Mouse (Mus musculus) lung, embryonic 14.5 days (tissue): ENCODE results near the gene Ahnak. TPM values are rescaled to one million over a fixed set of nuclear protein-coding genes. Genes with fewer than 3 reads are reported as not detected.

Source experiments
- ATAC-seq: fragments of 200-750 bp; cut with Nextera tagmentation; 2 replicates; pipeline ENCODE4 v1.8.0; 2017; ENCODE audit warnings: mild to moderate bottlenecking, moderate TSS enrichment, moderate library complexity; ENCODE audit not compliant: insufficient read depth
- DNase-seq: peaks from one replicate; pipeline ENCODE4 v3.0.0-alpha.2; 2015
- H3K27ac ChIP-seq: fragments of 300-500 bp; sonication (generic); 2 replicates; pipeline ENCODE4 v1.5.1; 2014; ENCODE audit warnings: low read depth, mild to moderate bottlenecking, moderate library complexity
- H3K27me3 ChIP-seq: fragments of 300-500 bp; sonication (generic); 2 replicates; pipeline ENCODE4 v1.6.1; 2014; ENCODE audit warnings: low read length, control low read depth; ENCODE audit not compliant: insufficient read depth
- H3K36me3 ChIP-seq: fragments of 300-500 bp; sonication (generic); 2 replicates; pipeline ENCODE4 v1.6.1; 2014; ENCODE audit warnings: control low read depth; ENCODE audit not compliant: insufficient read depth
- H3K4me1 ChIP-seq: fragments of 300-500 bp; sonication (generic); 2 replicates; pipeline ENCODE4 v1.6.1; 2014; ENCODE audit warnings: antibody characterized with exemption, control low read depth; ENCODE audit not compliant: insufficient read depth
- H3K4me2 ChIP-seq: fragments of 300-500 bp; sonication (generic); 2 replicates; pipeline ENCODE4 v1.6.1; 2014; ENCODE audit warnings: mild to moderate bottlenecking
- H3K4me3 ChIP-seq: fragments of 300-500 bp; sonication (generic); 2 replicates; pipeline ENCODE4 v1.5.1; 2014; ENCODE audit warnings: low read depth, low read length
- H3K9ac ChIP-seq: fragments of 300-500 bp; sonication (generic); 2 replicates; pipeline ENCODE4 v1.6.1; 2014
- H3K9me3 ChIP-seq: fragments of 300-500 bp; sonication (generic); 2 replicates; pipeline ENCODE4 v1.6.1; 2016; ENCODE audit warnings: low read depth, low read length, control low read depth
- CTCF ChIP-seq: IDR thresholded peaks from 2 replicates; pipeline ENCODE4 v1.5.1; 2016; ENCODE audit warnings: antibody characterized with exemption, low read depth
- WGBS: fragments of 180-500 bp; shearing (Covaris S2); extraction: QIAGEN DNeasy Blood & Tissue Kit; methylation state at CpG from one replicate; pipeline ENCODE4 v1.1.7; 2014; 5-methylcytosine and 5-hydroxymethylcytosine counted together
- polyA plus RNA-seq: library from polyadenylated mRNA; unstranded; fragments of >200 nt; fragmentation: Nextera tagmentation; extraction: Ambion mirVana; gene quantifications from 2 replicates; pipeline ENCODE4 v1.2.1, GENCODE M21; 2014

Gene Ahnak
- polyA plus RNA-seq, 1 experiment from 2014 or later, result 14.9 TPM

DNA sequence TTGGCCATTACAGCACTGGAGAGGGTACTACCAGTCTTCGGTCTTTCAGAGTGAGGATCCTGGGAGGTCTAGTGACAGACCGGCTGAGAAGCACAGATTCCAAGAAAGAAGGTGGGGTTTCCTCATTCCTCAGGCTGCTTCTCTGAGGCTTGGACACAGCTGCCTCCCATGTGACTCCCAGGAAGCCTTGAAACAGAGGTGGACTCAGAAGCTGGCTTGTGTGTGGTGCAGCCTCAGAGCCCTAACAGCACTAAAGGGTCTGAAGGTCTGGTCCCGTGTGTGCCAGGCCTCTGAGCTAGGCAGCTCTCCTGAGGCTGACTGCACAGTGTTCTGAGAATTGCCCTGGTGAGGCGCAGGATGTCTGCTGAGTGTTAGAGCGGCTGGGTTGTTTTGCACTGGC, 117.0 kb downstream of the Ahnak start:
- WGBS, result 53% methylated on average over 5 of the region's 5 CpGs
- no peak; the same call in 1 of the 2 replicates for ATAC-seq
- Histone ChIP-seq H3K4me2 (no peak overlapping the region), H3K4me3 (no peak overlapping the region), H3K27me3 (no peaks in the 10 kb centered on the region), H3K9me3 (no peaks in the 10 kb centered on the region), H3K9ac (no peak overlapping the region), H3K27ac (peak overlapping the region; percentile 54; the same call in 1 of the 2 replicates), H3K36me3 (no peaks in the 10 kb centered on the region), H3K4me1 (0 out of 2 replicates have a peak, but pooled peaks cover 6% of the 10 kb centered on the region)
- no peak for TF ChIP-seq CTCF
- no peak for DNase-seq

DNA sequence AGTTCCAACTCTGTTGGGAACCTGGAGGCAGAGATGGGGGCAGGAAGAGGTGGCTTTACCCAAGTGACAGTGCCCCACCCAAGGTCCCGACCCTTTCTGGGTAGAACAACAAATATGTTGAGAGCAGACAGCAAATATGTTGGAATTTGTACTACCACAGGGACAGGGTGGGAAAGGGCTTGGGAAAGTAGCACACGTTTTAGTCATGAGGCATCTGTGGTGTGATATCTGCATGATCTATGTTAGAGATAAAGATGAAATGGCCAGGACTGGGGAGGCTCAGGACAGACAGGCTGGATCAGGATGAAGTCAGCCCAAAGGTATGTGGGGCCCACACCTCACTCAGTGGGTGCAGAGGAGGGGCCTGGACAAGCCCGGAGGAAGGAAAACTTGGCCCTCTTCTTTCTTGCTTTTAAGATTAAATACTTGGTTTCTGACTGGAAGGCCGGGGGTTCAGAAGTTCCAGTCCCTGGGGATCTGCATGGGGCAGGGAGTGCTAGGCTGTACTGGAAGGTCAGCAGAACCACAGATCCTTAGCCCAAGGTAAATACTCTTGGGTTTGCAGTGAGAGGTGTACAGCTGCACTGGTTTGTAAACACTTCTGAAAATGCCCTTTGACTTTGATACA, 117.8 kb downstream of the Ahnak start:
- no peak overlapping the region for H3K4me2 ChIP-seq
- H3K36me3 ChIP-seq, result no peaks in the 10 kb centered on the region
- H3K9ac ChIP-seq, result no peak overlapping the region
- DNase-seq (peak; percentile 36), ATAC-seq (peak; percentile 71)
- no peaks in the 10 kb centered on the region for H3K27me3 ChIP-seq
- TF ChIP-seq CTCF, result no peak
- WGBS, result 11% methylated on average over 4 of the region's 4 CpGs
- no peaks in the 10 kb centered on the region for H3K9me3 ChIP-seq
- 0 out of 2 replicates have a peak, but pooled peaks cover 6% of the 10 kb centered on the region for H3K4me1 ChIP-seq
- H3K27ac ChIP-seq, result peak overlapping the region; percentile 54
- no peak overlapping the region for H3K4me3 ChIP-seq

DNA sequence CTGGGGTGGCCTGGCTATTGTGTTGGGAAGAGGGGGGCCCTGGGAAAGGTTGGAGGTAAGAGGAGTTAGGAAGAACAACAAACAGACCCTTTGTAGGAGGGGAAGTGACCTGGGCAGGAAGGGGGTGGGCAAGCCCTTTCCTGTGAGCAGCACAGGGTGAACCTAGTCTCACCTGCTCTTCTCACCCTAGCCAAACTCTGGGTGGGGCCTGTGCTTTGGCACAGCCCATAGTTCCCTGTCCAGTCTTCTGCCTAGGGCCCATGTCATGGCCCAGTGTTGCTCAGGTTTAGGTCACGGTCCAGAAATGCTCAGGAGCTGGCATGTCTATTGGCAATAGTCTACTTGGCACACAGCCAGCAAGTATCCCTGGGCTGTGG, 118.3 kb downstream of the Ahnak start:
- Histone ChIP-seq H3K4me3 (no peak overlapping the region), H3K27ac (peak overlapping the region; percentile 54), H3K36me3 (no peaks in the 10 kb centered on the region), H3K27me3 (no peaks in the 10 kb centered on the region), H3K4me2 (no peak overlapping the region), H3K9me3 (no peaks in the 10 kb centered on the region), H3K9ac (no peak overlapping the region), H3K4me1 (0 out of 2 replicates have a peak, but pooled peaks cover 6% of the 10 kb centered on the region)
- 30% methylated on average over 1 of the region's 1 CpGs for WGBS
- ATAC-seq (peak; percentile 43; the same call in 1 of the 2 replicates), DNase-seq (no peak)
- no peak for TF ChIP-seq CTCF

GRCm38 (mm10) chr19:9108536-9108935, 119.5 kb downstream of the Ahnak start:
- DNase-seq (no peak), ATAC-seq (no peak)
- H3K9ac ChIP-seq, result no peak overlapping the region
- H3K4me2 ChIP-seq, result no peak overlapping the region
- H3K36me3 ChIP-seq, result 0 out of 2 replicates have a peak, but pooled peaks cover 4% of the 10 kb centered on the region
- H3K27ac ChIP-seq, result no peak overlapping the region
- no peak for TF ChIP-seq CTCF
- 0 out of 2 replicates have a peak, but pooled peaks cover 6% of the 10 kb centered on the region for H3K4me1 ChIP-seq
- no peak overlapping the region for H3K4me3 ChIP-seq
- WGBS, result 71% methylated on average over 1 of the region's 1 CpGs
- H3K9me3 ChIP-seq, result no peaks in the 10 kb centered on the region
- H3K27me3 ChIP-seq, result no peaks in the 10 kb centered on the region

DNA sequence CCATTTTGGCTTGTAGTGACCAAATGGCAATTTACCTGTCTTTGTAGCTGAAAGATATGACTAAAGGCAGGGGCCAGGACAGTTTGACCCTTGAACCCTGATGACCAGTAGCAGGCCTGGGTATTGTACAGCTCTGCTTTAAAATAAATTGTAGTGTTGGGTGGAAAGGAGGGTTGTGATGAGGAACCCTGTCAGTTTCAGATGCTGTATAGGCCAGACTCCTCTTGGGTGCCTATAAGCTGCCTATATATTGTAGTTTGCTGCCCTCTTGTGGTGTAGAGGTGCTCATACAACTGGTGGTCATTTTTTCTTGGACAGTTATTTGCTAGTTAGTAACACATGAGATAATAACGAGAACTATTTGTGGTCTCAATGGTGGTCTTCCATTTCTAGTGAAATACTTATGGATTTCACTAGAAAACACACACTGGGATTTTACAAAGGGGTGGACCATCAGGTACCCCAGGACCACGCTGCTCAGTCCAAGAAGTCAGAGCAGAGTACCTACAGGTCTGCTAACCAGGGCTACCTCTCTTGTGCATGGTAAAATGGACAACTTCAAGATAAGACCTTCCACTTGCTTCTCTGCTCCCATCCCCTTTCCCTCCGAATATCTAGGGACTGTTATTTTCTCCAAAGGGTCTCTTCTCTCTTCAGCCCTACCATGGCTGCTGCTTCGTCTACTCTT, 121.2 kb downstream of the Ahnak start:
- DNase-seq, result peak; percentile 93
- 48% methylated on average over 4 of the region's 4 CpGs for WGBS
- Histone ChIP-seq H3K27me3 (no peaks in the 10 kb centered on the region), H3K4me2 (no peak overlapping the region), H3K4me3 (no peak overlapping the region), H3K27ac (no peak overlapping the region), H3K36me3 (peaks cover 11% of the 10 kb centered on the region; the same call in 1 of the 2 replicates), H3K9ac (no peak overlapping the region), H3K4me1 (0 out of 2 replicates have a peak, but pooled peaks cover 6% of the 10 kb centered on the region), H3K9me3 (no peaks in the 10 kb centered on the region)
- TF ChIP-seq CTCF, result peak; percentile 90
- ATAC-seq, result peak; percentile 71; the same call in 1 of the 2 replicates

DNA sequence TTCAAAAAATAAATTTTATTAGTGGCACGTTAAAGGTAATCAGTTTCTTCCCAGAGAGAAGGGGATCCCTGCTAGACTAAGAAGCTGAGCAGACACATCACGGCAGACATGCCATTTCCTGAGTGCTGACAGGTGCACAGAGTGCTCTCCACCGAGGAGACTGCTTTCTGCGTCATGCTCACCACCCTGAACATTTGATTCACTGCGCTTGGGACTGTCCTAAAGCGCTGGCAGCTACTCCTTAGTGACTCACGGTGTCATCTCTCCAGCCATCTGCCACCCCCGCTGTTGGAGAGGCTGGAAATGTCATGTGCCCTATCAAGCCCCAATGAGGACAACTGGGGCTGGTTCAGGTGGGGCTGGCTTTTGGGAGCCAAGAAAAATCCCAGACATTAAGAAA, 123.0 kb downstream of the Ahnak start:
- no peak for DNase-seq
- no peak for ATAC-seq
- Histone ChIP-seq H3K9me3 (no peaks in the 10 kb centered on the region), H3K9ac (no peak overlapping the region), H3K4me3 (no peak overlapping the region), H3K27me3 (no peaks in the 10 kb centered on the region), H3K36me3 (peaks cover 18% of the 10 kb centered on the region; the same call in 1 of the 2 replicates), H3K4me1 (0 out of 2 replicates have a peak, but pooled peaks cover 3% of the 10 kb centered on the region), H3K27ac (no peak overlapping the region), H3K4me2 (no peak overlapping the region)
- no peak for TF ChIP-seq CTCF
- WGBS, result 58% methylated on average over 8 of the region's 8 CpGs

- no peaks in the 10 kb centered on the region for H3K9me3 ChIP-seq
- no peaks in the 10 kb centered on the region for H3K4me1 ChIP-seq
- no peak overlapping the region for H3K4me3 ChIP-seq
- DNase-seq, result no peak
- no peak overlapping the region for H3K27ac ChIP-seq
- 75% methylated on average over 4 of the region's 4 CpGs for WGBS
- no peak for ATAC-seq
- H3K9ac ChIP-seq, result no peak overlapping the region
- peaks cover 24% of the 10 kb centered on the region; the same call in 1 of the 2 replicates for H3K36me3 ChIP-seq
- H3K27me3 ChIP-seq, result no peaks in the 10 kb centered on the region
- H3K4me2 ChIP-seq, result no peak overlapping the region
- no peak for TF ChIP-seq CTCF
Measured at GRCm38 (mm10) chr19:9116268-9116667, 127.2 kb downstream of the Ahnak start.
